Mouse (Mus musculus): ENCODE measurements around the gene Mcoln2.

GRCm38 (mm10) chr3:146234530-146234929 lies 84.9 kb downstream of the Mcoln2 start:
- TF ChIP-seq CTCF (conservative IDR thresholded peaks at IDR 0.05 in 1 of 2, IDR thresholded peaks at IDR 0.05 in 1 of 2; ENCODE audit: low read depth in 2 of 2, low read length in 2 of 2), result no peak
- no peak for TF ChIP-seq MYC (IDR thresholded peaks at IDR 0.05; ENCODE audit: low read depth, low read length)
- no peak for TF ChIP-seq USF1 (IDR thresholded peaks at IDR 0.05; ENCODE audit: low read depth, low read length)
- TF ChIP-seq EP300 (IDR thresholded peaks at IDR 0.05; ENCODE audit: low read length), result no peak
- no peak for TF ChIP-seq POLR2A (IDR thresholded peaks at IDR 0.05; ENCODE audit: low read depth, low read length)
- no peak for TF ChIP-seq RAD21 (IDR thresholded peaks at IDR 0.05; ENCODE audit: low read depth, low read length)
- TF ChIP-seq NRF1 (IDR thresholded peaks at IDR 0.05; ENCODE audit: low read depth, low read length), result no peak
- no peak for TF ChIP-seq MAZ (IDR thresholded peaks at IDR 0.05; ENCODE audit: low read depth, low read length)
- no peak for TF ChIP-seq CHD1 (IDR thresholded peaks at IDR 0.05; ENCODE audit: low read depth, low read length)
- no peak for TF ChIP-seq MXI1 (IDR thresholded peaks at IDR 0.05; ENCODE audit: low read depth, low read length)
- no peak for TF ChIP-seq ZKSCAN1 (IDR thresholded peaks at IDR 0.05; ENCODE audit: borderline replicate concordance, low read depth, low read length)
- TF ChIP-seq MEF2A (IDR thresholded peaks at IDR 0.05; ENCODE audit: borderline replicate concordance, low read depth, low read length), result no peak
